19 mouse cellular contexts compared by ENCODE assay signal in the genomic region with DNA sequence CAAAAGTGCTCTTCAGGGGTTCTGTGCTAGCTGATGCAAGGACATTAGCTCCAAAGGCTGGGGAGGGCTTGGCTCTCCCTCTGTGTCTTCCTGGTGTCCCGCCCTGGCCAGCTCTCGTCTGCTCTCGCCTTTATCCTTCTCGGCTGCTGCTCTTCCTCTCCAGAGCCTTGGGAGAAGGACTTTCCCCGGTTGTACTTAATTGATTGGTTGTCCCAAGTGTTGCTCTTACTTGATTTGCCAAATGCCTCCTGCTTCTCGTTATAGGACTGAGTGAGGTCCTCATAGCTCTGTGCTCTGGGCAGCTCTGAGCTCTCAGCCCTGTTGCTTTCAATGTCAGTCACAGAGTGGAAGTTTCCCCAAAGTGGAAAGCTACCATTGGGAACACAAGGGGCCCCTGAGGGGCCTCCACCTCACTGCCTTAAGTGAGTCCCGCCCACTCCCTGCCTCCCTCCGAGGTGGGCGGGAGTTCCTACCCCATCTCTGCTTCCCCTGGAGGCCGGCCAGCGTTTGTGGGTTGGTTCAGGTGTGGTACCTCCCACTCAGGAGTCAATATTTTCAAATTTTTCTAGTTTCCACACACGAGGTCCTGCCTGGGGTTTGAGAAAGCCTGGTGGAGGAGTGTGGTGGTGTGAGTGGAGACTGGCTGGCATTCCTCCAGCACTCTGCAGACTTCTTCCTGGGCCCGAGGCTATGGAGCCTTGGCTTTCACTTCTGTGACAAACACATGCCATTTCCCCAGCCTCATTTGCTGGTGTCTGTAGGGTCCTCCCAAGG. TPM values are rescaled to one million over a fixed set of nuclear protein-coding genes. Genes with fewer than 3 reads are reported as not detected.
DNase-seq lines count a peak whose midpoint lies in the region; ATAC-seq and TF ChIP-seq lines count a peak whose summit lies in the region.
"Had no signal": no experiment of that assay in that cellular context is flagged by ENCODE, and none has a peak within 500 bp of the region (broad histone marks: within the 10 kb centered on the region; RNA-seq: fewer than 3 reads in every experiment).

No protein-coding gene starts in this region.

- no peaks in the 10 kb centered on the region for H3K27me3 ChIP-seq in embryonic facial prominence, embryonic 15.5 days
- no peaks in the 10 kb centered on the region for H3K27me3 ChIP-seq in embryonic facial prominence, embryonic 10.5 days (replicated peaks; ENCODE audit: low read depth, poor library complexity, severe bottlenecking)
- H3K27me3 ChIP-seq in kidney, embryonic 16.5 days (ENCODE audit: insufficient read depth, low read length) = no peaks in the 10 kb centered on the region
- no peaks in the 10 kb centered on the region for H3K27me3 ChIP-seq in CH12.LX (replicated peaks)
- H3K27me3 ChIP-seq: embryonic facial prominence, embryonic 13.5 days had no signal

- no peak for TF ChIP-seq RAD21 in CH12.LX (IDR thresholded peaks at IDR 0.05; ENCODE audit: low read depth, low read length)

- H3K4me3 ChIP-seq in embryonic facial prominence, embryonic 15.5 days (replicated peaks) = no peak overlapping the region
- H3K4me3 ChIP-seq in embryonic facial prominence, embryonic 10.5 days = no peak overlapping the region
- no peak overlapping the region for H3K4me3 ChIP-seq in kidney, embryonic 16.5 days (ENCODE audit: low read length)
- no peak overlapping the region for H3K4me3 ChIP-seq in CH12.LX (replicated peaks in 1 of 3; ENCODE audit: low read depth in 2 of 3, low read length in 2 of 3, poor library complexity in 1 of 3)
- H3K4me3 ChIP-seq: embryonic facial prominence, embryonic 13.5 days; left cerebral cortex, adult 2 months had no signal

- H3K4me2 ChIP-seq in embryonic facial prominence, embryonic 15.5 days (replicated peaks) = no peak overlapping the region
- H3K4me2 ChIP-seq in kidney, embryonic 16.5 days (replicated peaks; ENCODE audit: low read depth, low read length) = no peak overlapping the region
- H3K4me2 ChIP-seq in CH12.LX (ENCODE audit: insufficient read depth, low read depth, poor library complexity, severe bottlenecking) = no peak overlapping the region
- H3K4me2 ChIP-seq: embryonic facial prominence, embryonic 13.5 days; heart, embryonic 11.5 days had no signal

- no peak for ATAC-seq in embryonic facial prominence, embryonic 15.5 days (ENCODE audit: insufficient number of reproducible peaks, low FRiP score, low TSS enrichment, low read depth)
- ATAC-seq in kidney, embryonic 16.5 days (ENCODE audit: low FRiP score, low TSS enrichment) = peak; percentile 10; the same call in 1 of the 2 replicates
- ATAC-seq: CD4-positive, CD25-positive, alpha-beta regulatory T cell, adult 4 months; hindbrain, embryonic 16.5 days had no signal

- no peaks in the 10 kb centered on the region for H3K79me2 ChIP-seq in CH12.LX (replicated peaks; ENCODE audit: control insufficient read depth, extremely low read depth, insufficient read depth, poor library complexity, severe bottlenecking)

- no peak for DNase-seq in embryonic facial prominence, embryonic 10.5 days (ENCODE audit: low spot score)
- DNase-seq in kidney, adult 18-20 months = no peak
- DNase-seq in 3T3-L1 (ENCODE audit: low read depth, low spot score) (peak; percentile 34), CH12.LX (ENCODE audit: extremely low read depth) (peak; percentile 47)
- no peak for DNase-seq in left cerebral cortex, postnatal 25 days (ENCODE audit: low spot score in 2 of 2)
- DNase-seq: adrenal gland, adult 8-10 months; gastrocnemius, postnatal 14 days; thymus, adult 2 months had no signal

- H3K4me1 ChIP-seq in embryonic facial prominence, embryonic 15.5 days = peaks cover 30% of the 10 kb centered on the region
- no peaks in the 10 kb centered on the region for H3K4me1 ChIP-seq in embryonic facial prominence, embryonic 10.5 days
- no peaks in the 10 kb centered on the region for H3K4me1 ChIP-seq in kidney, embryonic 16.5 days (ENCODE audit: insufficient read depth, low read length)
- H3K4me1 ChIP-seq in CH12.LX (ENCODE audit: control insufficient read depth in 1 of 2, insufficient read depth in 2 of 2) = peaks cover 3 to 75% of the 10 kb centered on the region in 2 experiments

- TF ChIP-seq CTCF in CH12.LX (conservative IDR thresholded peaks at IDR 0.05 in 1 of 2, IDR thresholded peaks at IDR 0.05 in 1 of 2; ENCODE audit: low read depth in 2 of 2, low read length in 2 of 2) = no peak

- intact Hi-C loops in left cerebral cortex, postnatal 25 days (cut with DNase I) = no loop called here

- in situ Hi-C loops in CH12.LX (cut with MboI; ENCODE audit: low pct_ligation_motif_present, low pct_unique_long_range_greater_than_20kb, low sequenced_read_pairs) = no loop called here

- 49% methylated on average over 13 of the region's 13 CpGs for WGBS in embryonic facial prominence, embryonic 15.5 days
- WGBS in embryonic facial prominence, embryonic 10.5 days = 78% methylated on average over 13 of the region's 13 CpGs
- 62% methylated on average over 13 of the region's 13 CpGs for WGBS in kidney, embryonic 16.5 days

- dilution Hi-C loops in CH12.LX (cut with MboI; ENCODE audit: extremely low pct_ligation_motif_present, extremely low pct_unique_long_range_greater_than_20kb, low sequenced_read_pairs) = no loop called here

- no peak for TF ChIP-seq POLR2A in CH12.LX (IDR thresholded peaks at IDR 0.05; ENCODE audit: low read depth, low read length)

- 0 out of 2 replicates have a peak overlapping the region, but pooled peaks have one; percentile 31 for H3K27ac ChIP-seq in embryonic facial prominence, embryonic 15.5 days (replicated peaks)
- no peak overlapping the region for H3K27ac ChIP-seq in embryonic facial prominence, embryonic 10.5 days (replicated peaks)
- H3K27ac ChIP-seq in kidney, embryonic 16.5 days (ENCODE audit: low read length) = no peak overlapping the region
- no peak overlapping the region for H3K27ac ChIP-seq in CH12.LX (ENCODE audit: insufficient read depth, low read depth)
- H3K27ac ChIP-seq: embryonic facial prominence, embryonic 13.5 days; kidney, postnatal 0 days; left cerebral cortex, adult 2 months had no signal

- no peak overlapping the region for H3K9ac ChIP-seq in embryonic facial prominence, embryonic 15.5 days
- H3K9ac ChIP-seq in kidney, embryonic 16.5 days (replicated peaks; ENCODE audit: low read length) = no peak overlapping the region
- no peak overlapping the region for H3K9ac ChIP-seq in CH12.LX (ENCODE audit: insufficient read depth, low read depth)
- H3K9ac ChIP-seq: embryonic facial prominence, embryonic 13.5 days had no signal

- H3K36me3 ChIP-seq in embryonic facial prominence, embryonic 15.5 days = peaks cover 71% of the 10 kb centered on the region
- H3K36me3 ChIP-seq in embryonic facial prominence, embryonic 10.5 days (replicated peaks) = peaks cover 76% of the 10 kb centered on the region
- H3K36me3 ChIP-seq in kidney, embryonic 16.5 days (ENCODE audit: insufficient read depth, low read length) = peaks cover 68% of the 10 kb centered on the region
- peaks cover 45 to 53% of the 10 kb centered on the region in 2 experiments for H3K36me3 ChIP-seq in CH12.LX (replicated peaks in 1 of 2; ENCODE audit: control insufficient read depth in 1 of 2, insufficient read depth in 1 of 2, low read length in 1 of 2)

- H3K9me3 ChIP-seq in embryonic facial prominence, embryonic 15.5 days (replicated peaks) = no peaks in the 10 kb centered on the region
- no peaks in the 10 kb centered on the region for H3K9me3 ChIP-seq in embryonic facial prominence, embryonic 10.5 days
- H3K9me3 ChIP-seq in kidney, embryonic 16.5 days (ENCODE audit: low read length) = no peaks in the 10 kb centered on the region
- no peaks in the 10 kb centered on the region for H3K9me3 ChIP-seq in CH12.LX (replicated peaks; ENCODE audit: low read length)
- H3K9me3 ChIP-seq: embryonic facial prominence, embryonic 13.5 days had no signal

- TF ChIP-seq EP300 in CH12.LX (IDR thresholded peaks at IDR 0.05; ENCODE audit: low read length) = no peak

RNA-seq across cellular contexts. Expression of a gene that starts 3.0 kb away (rescaled TPM):
- 1.6 and 1.8 TPM in 2 replicates for polyA plus RNA-seq in embryonic facial prominence, embryonic 15.5 days (2015; fragmentation: Nextera tagmentation; extraction: Ambion mirVana)
- polyA plus RNA-seq in embryonic facial prominence, embryonic 10.5 days (2016; fragmentation: Nextera tagmentation; extraction: Ambion mirVana) = 0.06 and 0.44 TPM in 2 replicates
- 0.17 and 0.22 TPM in 2 replicates for polyA plus RNA-seq in kidney, embryonic 16.5 days (2015; fragmentation: Nextera tagmentation; extraction: Ambion mirVana)
- total RNA-seq in CH12.LX (2012; rRNA removed) (2.1 and 2.7 TPM in 2 replicates), CH12.LX (2014; rRNA removed) (8.2 and 9.9 TPM in 2 replicates)
- 18.8 and 20.0 TPM in 2 replicates for polyA plus RNA-seq in CH12.LX (2012; ENCODE audit: insufficient read length, low read depth)
- total RNA-seq in left cerebral cortex, postnatal 25 days (2021) = under 1 TPM in 1 of 2 experiments, not detected in 1; 0.25 TPM
- polyA plus RNA-seq: liver, embryonic 16.5 days had no signal

RNA-seq across cellular contexts. Expression of a gene that starts 19.0 kb away (rescaled TPM):
- 92.5 and 93.9 TPM in 2 replicates for polyA plus RNA-seq in embryonic facial prominence, embryonic 15.5 days (2015; fragmentation: Nextera tagmentation; extraction: Ambion mirVana)
- 46.2 and 49.3 TPM in 2 replicates for polyA plus RNA-seq in embryonic facial prominence, embryonic 10.5 days (2016; fragmentation: Nextera tagmentation; extraction: Ambion mirVana)
- polyA plus RNA-seq in kidney, embryonic 16.5 days (2015; fragmentation: Nextera tagmentation; extraction: Ambion mirVana) = 70.5 and 76.1 TPM in 2 replicates
- total RNA-seq in CH12.LX (2012; rRNA removed) (13.2 and 20.2 TPM in 2 replicates), CH12.LX (2014; rRNA removed) (7.5 and 8.9 TPM in 2 replicates)
- polyA plus RNA-seq in CH12.LX (2012; ENCODE audit: insufficient read length, low read depth) = 17.7 and 21.9 TPM in 2 replicates
- 10 to 100 TPM; 69.2 to 80.7 TPM for total RNA-seq in left cerebral cortex, postnatal 25 days (2021)

RNA-seq across cellular contexts. Expression of a gene that starts 33.1 kb away (rescaled TPM):
- polyA plus RNA-seq in embryonic facial prominence, embryonic 15.5 days (2015; fragmentation: Nextera tagmentation; extraction: Ambion mirVana) = 68.8 and 75.4 TPM in 2 replicates
- 103 and 106 TPM in 2 replicates for polyA plus RNA-seq in embryonic facial prominence, embryonic 10.5 days (2016; fragmentation: Nextera tagmentation; extraction: Ambion mirVana)
- polyA plus RNA-seq in kidney, embryonic 16.5 days (2015; fragmentation: Nextera tagmentation; extraction: Ambion mirVana) = 102 and 103 TPM in 2 replicates
- total RNA-seq in CH12.LX (2012; rRNA removed) = 72.0 and 78.0 TPM in 2 replicates
- 88.9 and 93.9 TPM in 2 replicates for total RNA-seq in CH12.LX (2014; rRNA removed)
- polyA plus RNA-seq in CH12.LX (2012; ENCODE audit: insufficient read length, low read depth) = 53.0 and 53.2 TPM in 2 replicates
- 10 to 100 TPM; 30.1 to 37.1 TPM for total RNA-seq in left cerebral cortex, postnatal 25 days (2021)

RNA-seq across cellular contexts. Expression of a gene that starts 43.7 kb away (rescaled TPM):
- 55.2 and 61.7 TPM in 2 replicates for polyA plus RNA-seq in embryonic facial prominence, embryonic 15.5 days (2015; fragmentation: Nextera tagmentation; extraction: Ambion mirVana)
- 58.6 and 62.4 TPM in 2 replicates for polyA plus RNA-seq in embryonic facial prominence, embryonic 10.5 days (2016; fragmentation: Nextera tagmentation; extraction: Ambion mirVana)
- polyA plus RNA-seq in kidney, embryonic 16.5 days (2015; fragmentation: Nextera tagmentation; extraction: Ambion mirVana) = 52.8 and 58.2 TPM in 2 replicates
- 28.4 and 32.7 TPM in 2 replicates for total RNA-seq in CH12.LX (2012; rRNA removed)
- 19.6 and 21.6 TPM in 2 replicates for total RNA-seq in CH12.LX (2014; rRNA removed)
- 44.0 and 49.4 TPM in 2 replicates for polyA plus RNA-seq in CH12.LX (2012; ENCODE audit: insufficient read length, low read depth)
- 1 to 10 TPM; 8.7 to 9.7 TPM for total RNA-seq in left cerebral cortex, postnatal 25 days (2021)

RNA-seq across cellular contexts. Expression of a gene that starts 43.8 kb away (rescaled TPM):
- polyA plus RNA-seq in embryonic facial prominence, embryonic 15.5 days (2015; fragmentation: Nextera tagmentation; extraction: Ambion mirVana) = 1.3 TPM in 2 replicates
- 0.27 and 0.29 TPM in 2 replicates for polyA plus RNA-seq in embryonic facial prominence, embryonic 10.5 days (2016; fragmentation: Nextera tagmentation; extraction: Ambion mirVana)
- 0.76 and 0.94 TPM in 2 replicates for polyA plus RNA-seq in kidney, embryonic 16.5 days (2015; fragmentation: Nextera tagmentation; extraction: Ambion mirVana)
- total RNA-seq in CH12.LX (2012; rRNA removed) (0.76 and 0.98 TPM in 2 replicates), CH12.LX (2014; rRNA removed) (0.62 and 0.78 TPM in 2 replicates)
- 1.1 and 1.2 TPM in 2 replicates for polyA plus RNA-seq in CH12.LX (2012; ENCODE audit: insufficient read length, low read depth)
- total RNA-seq in left cerebral cortex, postnatal 25 days (2021) = under 1 TPM; 0.16 to 0.25 TPM
- total RNA-seq: megakaryocyte-erythroid progenitor cell, adult 5-6 weeks; midbrain, postnatal 0 days had no signal

Comparison
In these comparisons a context has a peak if more than half of its experiments do, and no peak if none do; other contexts are left out.
1. DNase-seq: peak in 3T3-L1 (single experiment) and CH12.LX (single experiment); none in embryonic facial prominence, embryonic 10.5 days (single experiment), kidney, adult 18-20 months (single experiment) and left cerebral cortex, postnatal 25 days (0 of 2).